Mouse (Mus musculus): Measurements from ENCODE around the gene Hc. TPM values are rescaled to one million over a fixed set of nuclear protein-coding genes. Genes with fewer than 3 reads are reported as not detected.

Hc gene
- total and polyA plus RNA-seq, 3 experiments = 0.74 to 1.2 (median 0.91) TPM

GRCm38 (mm10) chr2:34971080-34971888 is 90.0 kb downstream of the Hc start:
- no peaks in the 10 kb centered on the region for H3K36me3 ChIP-seq (replicated peaks in 1 of 2; ENCODE audit: control insufficient read depth in 1 of 2, insufficient read depth in 1 of 2, low read length in 1 of 2)
- TF ChIP-seq ZMIZ1 (IDR thresholded peaks at IDR 0.05; ENCODE audit: low read depth, low read length) (no peak), CHD1 (IDR thresholded peaks at IDR 0.05; ENCODE audit: low read depth, low read length) (no peak), USF1 (IDR thresholded peaks at IDR 0.05; ENCODE audit: low read depth, low read length) (no peak), ZKSCAN1 (IDR thresholded peaks at IDR 0.05; ENCODE audit: borderline replicate concordance, low read depth, low read length) (no peak), KAT2A (IDR thresholded peaks at IDR 0.05; ENCODE audit: insufficient replicate concordance, low read length) (no peak), ZC3H11A (IDR thresholded peaks at IDR 0.05; ENCODE audit: low read depth, low read length) (no peak), SMC3 (IDR thresholded peaks at IDR 0.05; ENCODE audit: low read depth, low read length) (no peak), GABPA (IDR thresholded peaks at IDR 0.05; ENCODE audit: insufficient replicate concordance, low read depth, low read length) (no peak), ETS1 (conservative IDR thresholded peaks at IDR 0.05; ENCODE audit: low read depth, low read length) (no peak)
- peaks cover 15 to 44% of the 10 kb centered on the region in 2 experiments for H3K4me1 ChIP-seq (ENCODE audit: control insufficient read depth in 1 of 2, insufficient read depth in 2 of 2)
- no peaks in the 10 kb centered on the region for H3K27me3 ChIP-seq (replicated peaks)
- no peak overlapping the region for H3K9ac ChIP-seq (ENCODE audit: insufficient read depth, low read depth)
- H3K9me3 ChIP-seq (replicated peaks; ENCODE audit: low read length) = peaks cover 7% of the 10 kb centered on the region
- in situ Hi-C loops (cut with MboI; ENCODE audit: low pct_ligation_motif_present, low pct_unique_long_range_greater_than_20kb, low sequenced_read_pairs) = no loop called here
- no peaks in the 10 kb centered on the region for H3K79me2 ChIP-seq (replicated peaks; ENCODE audit: control insufficient read depth, extremely low read depth, insufficient read depth, poor library complexity, severe bottlenecking)
- no peak for DNase-seq (ENCODE audit: extremely low read depth)
- dilution Hi-C loops (cut with MboI; ENCODE audit: extremely low pct_ligation_motif_present, extremely low pct_unique_long_range_greater_than_20kb, low sequenced_read_pairs) = no loop called here
- no peak overlapping the region for H3K4me3 ChIP-seq (replicated peaks in 1 of 3; ENCODE audit: low read depth in 2 of 3, low read length in 2 of 3, poor library complexity in 1 of 3)
- no peak overlapping the region for H3K27ac ChIP-seq (ENCODE audit: insufficient read depth, low read depth)
- H3K4me2 ChIP-seq (ENCODE audit: insufficient read depth, low read depth, poor library complexity, severe bottlenecking) = no peak overlapping the region

GRCm38 (mm10) chr2:34970092-34970750 is 91.0 kb downstream of the Hc start:
- H3K9ac ChIP-seq (ENCODE audit: insufficient read depth, low read depth) = no peak overlapping the region
- TF ChIP-seq CTCF (conservative IDR thresholded peaks at IDR 0.05 in 1 of 2, IDR thresholded peaks at IDR 0.05 in 1 of 2; ENCODE audit: low read depth in 2 of 2, low read length in 2 of 2) (peak; percentile 56 to 86), RAD21 (IDR thresholded peaks at IDR 0.05; ENCODE audit: low read depth, low read length) (peak; percentile 76), SMC3 (IDR thresholded peaks at IDR 0.05; ENCODE audit: low read depth, low read length) (peak; percentile 94), ELF1 (IDR thresholded peaks at IDR 0.05; ENCODE audit: low read depth, low read length) (no peak), ZC3H11A (IDR thresholded peaks at IDR 0.05; ENCODE audit: low read depth, low read length) (peak; percentile 42; the same call in 1 of the 2 replicates), MAZ (IDR thresholded peaks at IDR 0.05; ENCODE audit: low read depth, low read length) (peak; percentile 44; the same call in 1 of the 2 replicates), IRF4 (IDR thresholded peaks at IDR 0.05; ENCODE audit: low read depth, low read length) (0 out of 2 replicates have a peak, but pooled peaks have one; percentile 33), ZMIZ1 (IDR thresholded peaks at IDR 0.05; ENCODE audit: low read depth, low read length) (no peak)
- dilution Hi-C loops (cut with MboI; ENCODE audit: extremely low pct_ligation_motif_present, extremely low pct_unique_long_range_greater_than_20kb, low sequenced_read_pairs) = no loop called here
- H3K27ac ChIP-seq (ENCODE audit: insufficient read depth, low read depth) = no peak overlapping the region
- peaks cover 15 to 34% of the 10 kb centered on the region in 2 experiments for H3K4me1 ChIP-seq (ENCODE audit: control insufficient read depth in 1 of 2, insufficient read depth in 2 of 2)
- H3K9me3 ChIP-seq (replicated peaks; ENCODE audit: low read length) = peaks cover 6% of the 10 kb centered on the region
- no peaks in the 10 kb centered on the region for H3K36me3 ChIP-seq (replicated peaks in 1 of 2; ENCODE audit: control insufficient read depth in 1 of 2, insufficient read depth in 1 of 2, low read length in 1 of 2)
- in situ Hi-C loops (cut with MboI; ENCODE audit: low pct_ligation_motif_present, low pct_unique_long_range_greater_than_20kb, low sequenced_read_pairs) = no loop called here
- no peak for DNase-seq (ENCODE audit: extremely low read depth)
- H3K27me3 ChIP-seq (replicated peaks) = no peaks in the 10 kb centered on the region
- no peaks in the 10 kb centered on the region for H3K79me2 ChIP-seq (replicated peaks; ENCODE audit: control insufficient read depth, extremely low read depth, insufficient read depth, poor library complexity, severe bottlenecking)
- no peak overlapping the region for H3K4me3 ChIP-seq (replicated peaks in 1 of 3; ENCODE audit: low read depth in 2 of 3, low read length in 2 of 3, poor library complexity in 1 of 3)
- no peak overlapping the region for H3K4me2 ChIP-seq (ENCODE audit: insufficient read depth, low read depth, poor library complexity, severe bottlenecking)
